Mouse (Mus musculus): ENCODE data around the gene Rps6ka1.

GRCm38 (mm10) chr4:133820806-133821560 lies 66.6 kb downstream of the Rps6ka1 start:
- TF ChIP-seq POLR2A (IDR thresholded peaks at IDR 0.05; ENCODE audit: insufficient read length, low read depth) (no peak), MAX (IDR thresholded peaks at IDR 0.05; ENCODE audit: low read depth) (no peak)
